Mouse (Mus musculus): ENCODE data around the gene Gm20388. TPM values are rescaled to one million over a fixed set of nuclear protein-coding genes. Genes with fewer than 3 reads are reported as not detected.
A peak's percentile ranks its signal among the peaks of the same experiment; 100 is the strongest.

The Gm20388 gene
- polyA plus RNA-seq, 1 experiment from 2014 or later, result not detected

DNA sequence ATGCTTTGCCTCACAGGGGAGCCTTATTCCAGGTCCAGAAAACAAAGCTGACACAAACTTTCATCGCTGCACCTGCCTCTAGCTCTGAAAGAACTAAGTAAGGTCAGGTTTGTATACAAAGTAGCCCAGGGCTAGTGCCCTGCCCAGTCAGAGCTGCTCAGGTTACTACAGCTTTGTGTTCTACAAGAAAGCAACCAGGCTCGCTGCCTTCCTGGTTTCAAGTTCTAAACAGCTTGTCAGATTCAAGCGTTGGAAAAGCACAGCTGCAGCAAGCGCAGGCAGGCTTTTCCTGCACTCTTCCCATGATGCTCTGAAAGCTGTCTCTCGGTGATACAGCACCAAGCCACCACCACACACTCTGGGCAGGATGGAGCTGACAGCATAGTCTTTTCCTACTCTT is 4286.2 kb downstream of the Gm20388 start:
- Histone ChIP-seq H3K27me3 (ENCODE audit: control insufficient read depth, insufficient read depth, low read length) (peaks cover 7% of the 10 kb centered on the region; the same call in 1 of the 2 replicates), H3K4me1 (ENCODE audit: control insufficient read depth in 2 of 2, insufficient read depth in 2 of 2, low read length in 2 of 2) (peaks cover 4 to 5% of the 10 kb centered on the region in 2 experiments; a peak in 2 of 4 replicates), H3K36me3 (ENCODE audit: control insufficient read depth, insufficient read depth, low read length) (no peaks in the 10 kb centered on the region), H3K4me2 (ENCODE audit: low read length) (no peak overlapping the region), H3K27ac (replicated peaks in 1 of 2; ENCODE audit: control insufficient read depth in 1 of 2, insufficient read depth in 1 of 2, low read depth in 2 of 2, low read length in 2 of 2) (no peak overlapping the region), H3K9me3 (ENCODE audit: control insufficient read depth, low read length) (no peaks in the 10 kb centered on the region), H3K9ac (ENCODE audit: low read length) (no peak overlapping the region), H3K4me3 (ENCODE audit: control insufficient read depth in 1 of 2, insufficient read depth in 1 of 2, low read depth in 1 of 2, low read length in 2 of 2) (no peak overlapping the region)
- WGBS, result 55% methylated on average over 5 of the region's 5 CpGs
- ATAC-seq (ENCODE audit: insufficient number of reproducible peaks, insufficient read depth, low FRiP score, low read depth), result no peak

DNA sequence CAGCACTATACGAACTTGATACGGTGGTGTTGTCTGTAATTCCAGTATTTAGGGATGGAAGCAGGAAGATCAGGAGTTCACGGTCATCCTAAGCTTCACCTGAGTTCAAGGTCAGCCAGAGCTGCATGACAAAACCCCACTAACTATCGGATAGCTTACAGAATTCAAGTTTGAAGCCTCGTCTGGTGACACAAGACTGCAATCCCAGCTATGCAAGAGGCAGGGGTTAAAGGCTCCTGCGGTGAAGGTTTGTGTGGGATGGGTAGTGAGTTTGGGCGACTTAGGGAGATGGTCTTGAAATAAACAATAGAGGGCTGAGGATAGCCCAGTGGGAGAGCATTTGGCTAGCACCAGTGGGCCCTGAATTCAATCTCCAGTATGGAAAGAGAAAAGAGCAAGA is 4287.6 kb downstream of the Gm20388 start:
- Histone ChIP-seq H3K4me1 (ENCODE audit: control insufficient read depth in 2 of 2, insufficient read depth in 2 of 2, low read length in 2 of 2) (peaks cover 0 to 4% of the 10 kb centered on the region in 2 experiments; a peak in 1 of 4 replicates), H3K4me3 (ENCODE audit: control insufficient read depth in 1 of 2, insufficient read depth in 1 of 2, low read depth in 1 of 2, low read length in 2 of 2) (no peak overlapping the region), H3K4me2 (ENCODE audit: low read length) (no peak overlapping the region), H3K27ac (replicated peaks in 1 of 2; ENCODE audit: control insufficient read depth in 1 of 2, insufficient read depth in 1 of 2, low read depth in 2 of 2, low read length in 2 of 2) (no peak overlapping the region), H3K27me3 (ENCODE audit: control insufficient read depth, insufficient read depth, low read length) (peaks cover 7% of the 10 kb centered on the region; the same call in 1 of the 2 replicates), H3K9ac (ENCODE audit: low read length) (no peak overlapping the region), H3K9me3 (ENCODE audit: control insufficient read depth, low read length) (no peaks in the 10 kb centered on the region), H3K36me3 (ENCODE audit: control insufficient read depth, insufficient read depth, low read length) (no peaks in the 10 kb centered on the region)
- ATAC-seq (ENCODE audit: insufficient number of reproducible peaks, insufficient read depth, low FRiP score, low read depth), result no peak
- whole genome bisulfite sequencing, result 80% methylated on average over 7 of the region's 7 CpGs

DNA sequence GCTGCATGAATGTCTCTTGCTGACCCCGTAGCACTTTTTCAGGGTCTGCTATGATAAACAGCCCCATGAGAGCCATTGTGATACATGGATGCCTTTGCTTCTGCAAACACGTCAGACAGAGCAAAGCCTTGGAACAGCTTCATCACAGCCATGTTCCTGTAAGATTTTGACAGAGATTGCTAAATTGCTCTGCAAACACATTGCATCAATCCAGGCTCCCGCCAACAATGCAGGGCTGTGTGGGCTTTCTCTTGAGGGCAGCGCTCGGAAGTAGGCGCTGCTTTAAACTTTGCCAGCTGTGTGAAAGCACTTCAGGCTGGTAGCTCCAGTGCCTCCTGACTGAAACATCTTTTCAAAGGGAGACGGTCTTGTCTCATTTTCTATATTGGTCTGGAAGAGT is 4289.8 kb downstream of the Gm20388 start:
- H3K27ac ChIP-seq (replicated peaks in 1 of 2; ENCODE audit: control insufficient read depth in 1 of 2, insufficient read depth in 1 of 2, low read depth in 2 of 2, low read length in 2 of 2), result no peak overlapping the region
- no peak for ATAC-seq (ENCODE audit: insufficient number of reproducible peaks, insufficient read depth, low FRiP score, low read depth)

DNA sequence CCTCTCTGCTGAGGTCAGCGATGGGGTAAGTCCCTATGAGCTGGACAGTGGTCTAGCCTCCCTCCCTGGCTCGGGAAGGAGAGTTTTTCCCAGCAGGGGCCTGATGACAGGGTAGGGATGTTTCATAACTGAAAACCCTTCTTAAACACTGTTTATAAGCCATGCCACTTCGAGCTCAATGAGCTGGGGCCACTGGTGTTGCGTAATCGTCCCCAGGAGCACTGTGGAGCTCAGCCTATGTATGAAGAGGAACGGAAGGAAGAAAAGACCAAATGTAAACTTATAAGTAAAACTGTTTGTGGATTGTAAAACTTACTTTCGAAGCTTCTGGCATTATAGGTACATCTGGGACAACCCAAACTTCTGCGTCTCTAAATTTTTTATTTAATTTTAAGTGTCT is 4291.1 kb downstream of the Gm20388 start:
- Histone ChIP-seq H3K4me1 (ENCODE audit: control insufficient read depth in 2 of 2, insufficient read depth in 2 of 2, low read length in 2 of 2) (0 out of 4 replicates have a peak, but pooled peaks cover 0 to 2% of the 10 kb centered on the region in 2 experiments), H3K4me2 (ENCODE audit: low read length) (no peak overlapping the region), H3K36me3 (ENCODE audit: control insufficient read depth, insufficient read depth, low read length) (no peaks in the 10 kb centered on the region), H3K4me3 (ENCODE audit: control insufficient read depth in 1 of 2, insufficient read depth in 1 of 2, low read depth in 1 of 2, low read length in 2 of 2) (no peak overlapping the region), H3K9me3 (ENCODE audit: control insufficient read depth, low read length) (no peaks in the 10 kb centered on the region), H3K27ac (replicated peaks in 1 of 2; ENCODE audit: control insufficient read depth in 1 of 2, insufficient read depth in 1 of 2, low read depth in 2 of 2, low read length in 2 of 2) (no peak overlapping the region), H3K27me3 (ENCODE audit: control insufficient read depth, insufficient read depth, low read length) (peaks cover 5% of the 10 kb centered on the region; the same call in 1 of the 2 replicates), H3K9ac (ENCODE audit: low read length) (no peak overlapping the region)
- no peak for ATAC-seq (ENCODE audit: insufficient number of reproducible peaks, insufficient read depth, low FRiP score, low read depth)
- WGBS, result 82% methylated on average over 8 of the region's 8 CpGs

More for the DNA sequence above, 4289.8 kb downstream of the Gm20388 start:
- H3K27me3 ChIP-seq (ENCODE audit: control insufficient read depth, insufficient read depth, low read length), result peaks cover 4% of the 10 kb centered on the region; the same call in 1 of the 2 replicates
- no peaks in the 10 kb centered on the region for H3K36me3 ChIP-seq (ENCODE audit: control insufficient read depth, insufficient read depth, low read length)
- H3K4me3 ChIP-seq (ENCODE audit: control insufficient read depth in 1 of 2, insufficient read depth in 1 of 2, low read depth in 1 of 2, low read length in 2 of 2), result no peak overlapping the region
- peaks cover 0 to 4% of the 10 kb centered on the region in 2 experiments; a peak in 1 of 4 replicates for H3K4me1 ChIP-seq (ENCODE audit: control insufficient read depth in 2 of 2, insufficient read depth in 2 of 2, low read length in 2 of 2)
- no peak overlapping the region for H3K4me2 ChIP-seq (ENCODE audit: low read length)
- H3K9me3 ChIP-seq (ENCODE audit: control insufficient read depth, low read length), result no peaks in the 10 kb centered on the region
- WGBS, result 64% methylated on average over 7 of the region's 7 CpGs
- H3K9ac ChIP-seq (ENCODE audit: low read length), result no peak overlapping the region

DNA sequence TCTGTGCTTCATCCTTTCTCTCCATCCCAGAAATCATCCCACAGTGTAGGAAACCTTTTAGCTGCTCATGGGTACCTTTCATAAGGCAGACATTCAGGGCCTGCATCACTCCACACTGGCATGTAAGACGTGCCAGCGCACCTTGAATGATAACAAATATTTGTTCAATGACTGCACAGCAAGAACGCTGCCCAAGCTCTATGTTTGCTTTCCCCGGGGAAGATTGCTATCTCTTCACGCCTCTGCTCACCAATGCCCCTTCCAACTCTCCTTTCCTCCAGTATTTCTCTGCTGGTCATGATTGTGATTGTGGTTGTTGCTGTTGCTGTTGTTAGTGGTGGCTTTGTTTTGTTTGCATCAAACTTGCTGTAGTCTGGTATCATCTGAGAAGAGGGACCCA is 4292.3 kb downstream of the Gm20388 start:
- Histone ChIP-seq H3K9ac (ENCODE audit: low read length) (no peak overlapping the region), H3K4me3 (ENCODE audit: control insufficient read depth in 1 of 2, insufficient read depth in 1 of 2, low read depth in 1 of 2, low read length in 2 of 2) (no peak overlapping the region), H3K27ac (replicated peaks in 1 of 2; ENCODE audit: control insufficient read depth in 1 of 2, insufficient read depth in 1 of 2, low read depth in 2 of 2, low read length in 2 of 2) (no peak overlapping the region), H3K36me3 (ENCODE audit: control insufficient read depth, insufficient read depth, low read length) (no peaks in the 10 kb centered on the region), H3K27me3 (ENCODE audit: control insufficient read depth, insufficient read depth, low read length) (peaks cover 5% of the 10 kb centered on the region; the same call in 1 of the 2 replicates), H3K9me3 (ENCODE audit: control insufficient read depth, low read length) (no peaks in the 10 kb centered on the region), H3K4me1 (ENCODE audit: control insufficient read depth in 2 of 2, insufficient read depth in 2 of 2, low read length in 2 of 2) (0 out of 4 replicates have a peak, but pooled peaks cover 0 to 2% of the 10 kb centered on the region in 2 experiments), H3K4me2 (ENCODE audit: low read length) (no peak overlapping the region)
- WGBS, result 72% methylated on average over 5 of the region's 5 CpGs
- no peak for ATAC-seq (ENCODE audit: insufficient number of reproducible peaks, insufficient read depth, low FRiP score, low read depth)

DNA sequence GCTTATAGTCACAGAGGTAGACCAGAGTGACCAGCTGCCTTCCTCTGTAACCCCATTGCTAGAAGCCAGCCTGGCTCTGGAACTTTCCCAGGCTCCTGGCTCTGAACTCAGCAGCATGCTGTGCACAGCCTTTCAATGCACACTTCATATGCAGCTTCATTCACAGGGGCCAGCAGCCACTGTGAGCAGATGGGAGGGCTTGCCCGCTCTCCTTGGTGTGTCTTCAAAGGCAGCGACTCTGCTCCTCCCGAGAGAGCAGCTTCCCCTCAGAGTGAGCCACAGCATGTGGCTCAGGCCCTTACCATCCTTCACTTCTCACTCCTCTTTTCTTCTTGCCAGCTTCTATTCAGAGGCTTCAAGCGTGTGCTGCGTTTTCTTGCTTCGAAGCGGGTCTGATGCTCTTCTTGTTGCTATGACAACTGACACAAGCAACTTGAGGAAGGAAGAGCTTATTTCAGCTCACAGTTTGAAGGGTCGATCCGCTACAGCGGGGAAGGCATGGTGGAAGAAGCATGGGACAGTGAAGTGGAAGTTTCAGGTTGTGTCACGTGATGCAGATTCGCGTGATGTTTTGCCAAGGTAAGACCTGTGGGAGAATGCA is 4293.5 kb downstream of the Gm20388 start:
- ATAC-seq (ENCODE audit: insufficient number of reproducible peaks, insufficient read depth, low FRiP score, low read depth), result no peak
- WGBS, result 89% methylated on average over 13 of the region's 13 CpGs
- H3K4me2 ChIP-seq (ENCODE audit: low read length), result no peak overlapping the region
- H3K36me3 ChIP-seq (ENCODE audit: control insufficient read depth, insufficient read depth, low read length), result no peaks in the 10 kb centered on the region
- H3K9ac ChIP-seq (ENCODE audit: low read length), result no peak overlapping the region
- 0 out of 4 replicates have a peak, but pooled peaks cover 0 to 2% of the 10 kb centered on the region in 2 experiments for H3K4me1 ChIP-seq (ENCODE audit: control insufficient read depth in 2 of 2, insufficient read depth in 2 of 2, low read length in 2 of 2)
- no peak overlapping the region for H3K27ac ChIP-seq (replicated peaks in 1 of 2; ENCODE audit: control insufficient read depth in 1 of 2, insufficient read depth in 1 of 2, low read depth in 2 of 2, low read length in 2 of 2)
- H3K9me3 ChIP-seq (ENCODE audit: control insufficient read depth, low read length), result no peaks in the 10 kb centered on the region
- no peak overlapping the region for H3K4me3 ChIP-seq (ENCODE audit: control insufficient read depth in 1 of 2, insufficient read depth in 1 of 2, low read depth in 1 of 2, low read length in 2 of 2)
- peaks cover 5% of the 10 kb centered on the region; the same call in 1 of the 2 replicates for H3K27me3 ChIP-seq (ENCODE audit: control insufficient read depth, insufficient read depth, low read length)

DNA sequence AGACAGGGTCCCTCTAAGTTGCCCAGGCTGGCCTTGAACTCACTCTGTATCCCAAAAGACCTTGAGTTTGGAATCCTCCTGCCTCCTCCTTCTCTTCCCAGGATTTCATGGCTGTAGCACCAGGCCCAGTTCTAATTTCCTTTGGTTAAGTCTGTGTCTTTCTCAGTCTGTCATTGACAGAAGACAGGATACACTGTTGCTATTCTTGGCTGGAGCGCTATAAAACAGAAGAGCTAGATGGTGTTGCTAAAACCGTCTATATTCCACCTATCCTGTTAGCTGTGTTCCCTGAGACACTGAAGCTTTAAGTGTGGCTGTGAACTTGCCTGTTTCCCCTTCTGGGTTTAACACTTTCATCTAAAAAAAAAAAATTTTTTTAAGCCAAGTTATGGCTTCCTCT is 4301.5 kb downstream of the Gm20388 start:
- Histone ChIP-seq H3K4me3 (ENCODE audit: control insufficient read depth in 1 of 2, insufficient read depth in 1 of 2, low read depth in 1 of 2, low read length in 2 of 2) (no peak overlapping the region), H3K4me2 (ENCODE audit: low read length) (no peak overlapping the region), H3K36me3 (ENCODE audit: control insufficient read depth, insufficient read depth, low read length) (no peaks in the 10 kb centered on the region), H3K9me3 (ENCODE audit: control insufficient read depth, low read length) (no peaks in the 10 kb centered on the region), H3K27ac (replicated peaks in 1 of 2; ENCODE audit: control insufficient read depth in 1 of 2, insufficient read depth in 1 of 2, low read depth in 2 of 2, low read length in 2 of 2) (peak overlapping the region; percentile 65 to 70), H3K4me1 (ENCODE audit: control insufficient read depth in 2 of 2, insufficient read depth in 2 of 2, low read length in 2 of 2) (peaks cover 4 to 15% of the 10 kb centered on the region in 2 experiments; a peak in 3 of 4 replicates), H3K27me3 (ENCODE audit: control insufficient read depth, insufficient read depth, low read length) (no peaks in the 10 kb centered on the region), H3K9ac (ENCODE audit: low read length) (no peak overlapping the region)
- ATAC-seq (ENCODE audit: insufficient number of reproducible peaks, insufficient read depth, low FRiP score, low read depth), result no peak
- WGBS, result 13% methylated on average over 2 of the region's 2 CpGs

DNA sequence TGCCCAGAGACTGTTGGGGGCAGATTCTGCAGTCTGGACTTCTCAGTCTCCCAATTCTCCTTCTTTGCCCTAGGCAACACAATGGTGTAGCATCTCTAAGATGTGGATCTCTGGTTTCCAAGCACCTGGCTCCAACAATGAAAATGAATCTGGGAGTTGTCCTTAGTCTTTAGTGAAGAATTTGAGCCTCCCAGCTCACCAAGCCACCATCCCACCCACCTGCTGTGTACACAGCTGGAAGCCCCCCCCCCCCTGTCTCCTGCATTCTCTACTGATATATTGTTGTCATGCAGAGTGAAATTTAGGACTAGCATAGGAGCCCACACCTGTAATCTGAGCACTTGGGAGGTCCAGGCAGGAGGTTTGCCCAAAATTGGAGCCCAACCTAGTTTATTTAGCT is 4306.3 kb downstream of the Gm20388 start:
- ATAC-seq (ENCODE audit: insufficient number of reproducible peaks, insufficient read depth, low FRiP score, low read depth), result no peak
- H3K4me1 ChIP-seq (ENCODE audit: control insufficient read depth in 2 of 2, insufficient read depth in 2 of 2, low read length in 2 of 2), result peaks cover 4 to 12% of the 10 kb centered on the region in 2 experiments; a peak in 3 of 4 replicates

More for the DNA sequence above, 4306.3 kb downstream of the Gm20388 start:
- no peak overlapping the region for H3K27ac ChIP-seq (replicated peaks in 1 of 2; ENCODE audit: control insufficient read depth in 1 of 2, insufficient read depth in 1 of 2, low read depth in 2 of 2, low read length in 2 of 2)
- no peaks in the 10 kb centered on the region for H3K36me3 ChIP-seq (ENCODE audit: control insufficient read depth, insufficient read depth, low read length)
- no peak overlapping the region for H3K9ac ChIP-seq (ENCODE audit: low read length)
- H3K4me2 ChIP-seq (ENCODE audit: low read length), result no peak overlapping the region
- no peaks in the 10 kb centered on the region for H3K9me3 ChIP-seq (ENCODE audit: control insufficient read depth, low read length)
- no peaks in the 10 kb centered on the region for H3K27me3 ChIP-seq (ENCODE audit: control insufficient read depth, insufficient read depth, low read length)
- H3K4me3 ChIP-seq (ENCODE audit: control insufficient read depth in 1 of 2, insufficient read depth in 1 of 2, low read depth in 1 of 2, low read length in 2 of 2), result no peak overlapping the region

All from heart, embryonic 14.5 days (tissue).